Mouse (Mus musculus): ENCODE data around the gene Slc35c1. TPM values are rescaled to one million over a fixed set of nuclear protein-coding genes. Genes with fewer than 3 reads are reported as not detected.

Slc35c1 gene
- polyA plus RNA-seq, 1 experiment from 2014 or later = 21.6 TPM

- H3K4me2 ChIP-seq (replicated peaks; ENCODE audit: low read depth, low read length) = no peak overlapping the region
Observed at GRCm38 (mm10) chr2:92491950-92492501, 31.7 kb upstream of the Slc35c1 start.

DNA sequence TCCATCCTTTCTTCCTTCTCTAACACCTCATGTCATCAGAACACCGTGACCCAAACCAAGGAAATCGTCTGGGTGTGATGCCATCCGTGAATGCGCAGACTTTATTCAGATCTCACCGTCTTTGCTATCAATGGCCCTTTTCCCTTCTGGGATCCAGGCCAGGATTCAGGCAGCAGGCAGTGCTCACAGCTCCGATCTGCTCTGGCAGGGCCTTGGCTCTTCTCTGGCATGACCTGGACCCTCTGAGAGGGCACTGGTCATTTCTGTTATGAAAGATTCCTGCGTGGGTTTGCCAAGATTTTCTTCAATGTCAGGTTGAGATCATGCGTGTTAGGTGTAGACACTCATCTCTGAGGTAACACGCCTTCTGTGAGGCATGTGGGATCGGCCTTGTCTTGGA lies 30.2 kb upstream of the Slc35c1 start:
- Histone ChIP-seq H3K27ac (ENCODE audit: low read length) (no peak overlapping the region), H3K4me3 (ENCODE audit: low read length) (no peak overlapping the region), H3K36me3 (ENCODE audit: insufficient read depth, low read length) (no peaks in the 10 kb centered on the region), H3K9ac (replicated peaks; ENCODE audit: low read length) (no peak overlapping the region), H3K9me3 (ENCODE audit: low read length) (no peaks in the 10 kb centered on the region), H3K4me2 (replicated peaks; ENCODE audit: low read depth, low read length) (no peak overlapping the region), H3K27me3 (ENCODE audit: insufficient read depth, low read length) (peaks cover under 1% of the 10 kb centered on the region; the same call in 1 of the 2 replicates), H3K4me1 (ENCODE audit: insufficient read depth, low read length) (peaks cover 25% of the 10 kb centered on the region)
- WGBS = 92% methylated on average over 10 of the region's 10 CpGs
- ATAC-seq (ENCODE audit: low FRiP score, low TSS enrichment) = no peak

More at GRCm38 (mm10) chr2:92491950-92492501, 31.7 kb upstream of the Slc35c1 start:
- H3K9me3 ChIP-seq (ENCODE audit: low read length) = no peaks in the 10 kb centered on the region
- 42% methylated on average over 12 of the region's 12 CpGs for WGBS
- H3K4me3 ChIP-seq (ENCODE audit: low read length) = no peak overlapping the region
- H3K27me3 ChIP-seq (ENCODE audit: insufficient read depth, low read length) = no peaks in the 10 kb centered on the region
- H3K9ac ChIP-seq (replicated peaks; ENCODE audit: low read length) = no peak overlapping the region
- H3K36me3 ChIP-seq (ENCODE audit: insufficient read depth, low read length) = no peaks in the 10 kb centered on the region
- 0 out of 2 replicates have a peak overlapping the region, but pooled peaks have one; percentile 45 for H3K27ac ChIP-seq (ENCODE audit: low read length)
- H3K4me1 ChIP-seq (ENCODE audit: insufficient read depth, low read length) = peaks cover 25% of the 10 kb centered on the region
- ATAC-seq (ENCODE audit: low FRiP score, low TSS enrichment) = peak; percentile 59

- no peak for ATAC-seq (ENCODE audit: low FRiP score, low TSS enrichment)
- Histone ChIP-seq H3K4me3 (ENCODE audit: low read length) (no peak overlapping the region), H3K27ac (ENCODE audit: low read length) (no peak overlapping the region), H3K4me2 (replicated peaks; ENCODE audit: low read depth, low read length) (no peak overlapping the region), H3K9ac (replicated peaks; ENCODE audit: low read length) (no peak overlapping the region), H3K27me3 (ENCODE audit: insufficient read depth, low read length) (peaks cover 21% of the 10 kb centered on the region), H3K9me3 (ENCODE audit: low read length) (no peaks in the 10 kb centered on the region), H3K4me1 (ENCODE audit: insufficient read depth, low read length) (peaks cover 16% of the 10 kb centered on the region; the same call in 1 of the 2 replicates), H3K36me3 (ENCODE audit: insufficient read depth, low read length) (no peaks in the 10 kb centered on the region)
- 85% methylated on average over 8 of the region's 8 CpGs for WGBS
Observed at GRCm38 (mm10) chr2:92487791-92488190, 27.5 kb upstream of the Slc35c1 start.

DNA sequence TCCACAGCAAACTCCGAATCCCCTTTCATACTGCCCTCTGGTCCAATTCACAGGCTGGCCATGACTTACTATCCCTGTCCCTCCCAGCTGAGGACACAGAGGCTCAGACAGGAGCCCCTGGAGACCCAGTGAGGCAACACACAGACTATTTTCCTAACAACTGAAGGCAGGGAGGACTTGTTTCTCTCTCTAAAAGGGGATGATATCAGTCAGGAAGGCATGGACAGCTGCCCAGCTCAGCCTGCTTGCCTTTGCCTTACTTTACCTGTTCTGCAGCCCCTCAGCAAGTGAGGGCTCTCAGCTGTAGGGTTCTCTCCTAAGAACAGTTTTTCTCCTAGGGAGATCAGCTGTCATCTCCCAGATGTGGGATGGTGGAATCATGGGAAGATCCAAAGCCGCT lies 26.6 kb upstream of the Slc35c1 start:
- Histone ChIP-seq H3K27ac (ENCODE audit: low read length) (no peak overlapping the region), H3K4me1 (ENCODE audit: insufficient read depth, low read length) (peaks cover 15% of the 10 kb centered on the region; the same call in 1 of the 2 replicates), H3K4me3 (ENCODE audit: low read length) (no peak overlapping the region), H3K9ac (replicated peaks; ENCODE audit: low read length) (no peak overlapping the region), H3K4me2 (replicated peaks; ENCODE audit: low read depth, low read length) (no peak overlapping the region), H3K27me3 (ENCODE audit: insufficient read depth, low read length) (peaks cover 21% of the 10 kb centered on the region), H3K9me3 (ENCODE audit: low read length) (no peaks in the 10 kb centered on the region), H3K36me3 (ENCODE audit: insufficient read depth, low read length) (no peaks in the 10 kb centered on the region)
- ATAC-seq (ENCODE audit: low FRiP score, low TSS enrichment) = no peak
- WGBS = 65% methylated on average over 2 of the region's 2 CpGs

- Histone ChIP-seq H3K36me3 (ENCODE audit: insufficient read depth, low read length) (no peaks in the 10 kb centered on the region), H3K4me1 (ENCODE audit: insufficient read depth, low read length) (peaks cover 10% of the 10 kb centered on the region; the same call in 1 of the 2 replicates), H3K9me3 (ENCODE audit: low read length) (no peaks in the 10 kb centered on the region), H3K27ac (ENCODE audit: low read length) (no peak overlapping the region), H3K4me3 (ENCODE audit: low read length) (no peak overlapping the region), H3K27me3 (ENCODE audit: insufficient read depth, low read length) (peaks cover 21% of the 10 kb centered on the region), H3K4me2 (replicated peaks; ENCODE audit: low read depth, low read length) (peak overlapping the region; percentile 47; the same call in 1 of the 2 replicates), H3K9ac (replicated peaks; ENCODE audit: low read length) (no peak overlapping the region)
- ATAC-seq (ENCODE audit: low FRiP score, low TSS enrichment) = peak; percentile 50; the same call in 1 of the 2 replicates
- 2% methylated on average over 11 of the region's 11 CpGs for WGBS
Observed at GRCm38 (mm10) chr2:92486403-92486802, 26.1 kb upstream of the Slc35c1 start.

DNA sequence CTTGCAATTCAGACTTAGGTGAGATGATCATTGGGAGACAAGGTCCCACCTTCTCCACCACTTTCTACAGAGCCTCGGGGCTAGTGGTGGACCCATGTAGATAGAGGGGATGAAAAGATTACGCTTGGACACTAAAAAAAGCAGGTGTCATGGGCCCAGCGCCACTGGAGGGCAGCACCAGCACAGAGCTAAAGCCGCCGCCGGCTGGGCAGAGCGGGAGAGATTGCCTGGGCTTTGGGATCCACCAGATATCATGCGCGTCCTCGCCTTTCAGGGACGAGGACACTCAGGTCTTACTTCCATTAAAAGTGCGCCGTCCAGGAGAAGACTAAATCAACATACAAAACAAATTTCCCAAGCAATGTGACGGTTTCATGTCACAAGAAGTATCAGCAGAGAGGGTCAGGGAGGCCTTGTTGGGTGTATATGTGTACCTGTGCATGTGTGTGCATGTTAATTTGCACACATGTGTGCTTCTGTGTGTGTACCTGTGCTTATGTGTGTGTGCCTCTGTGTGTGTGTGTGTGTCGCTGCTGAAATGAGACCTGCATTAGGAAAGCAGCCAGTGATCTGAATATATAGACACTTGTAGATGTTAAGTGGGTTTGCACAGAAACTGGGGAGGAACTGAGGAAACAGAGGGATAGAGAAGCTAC lies 25.4 kb upstream of the Slc35c1 start:
- H3K36me3 ChIP-seq (ENCODE audit: insufficient read depth, low read length) = no peaks in the 10 kb centered on the region
- peaks cover 21% of the 10 kb centered on the region for H3K27me3 ChIP-seq (ENCODE audit: insufficient read depth, low read length)
- H3K4me3 ChIP-seq (ENCODE audit: low read length) = no peak overlapping the region
- WGBS = 8% methylated on average over 15 of the region's 15 CpGs
- no peak overlapping the region for H3K9ac ChIP-seq (replicated peaks; ENCODE audit: low read length)
- H3K4me2 ChIP-seq (replicated peaks; ENCODE audit: low read depth, low read length) = 0 out of 2 replicates have a peak overlapping the region, but pooled peaks have one; percentile 47
- no peak overlapping the region for H3K27ac ChIP-seq (ENCODE audit: low read length)
- H3K9me3 ChIP-seq (ENCODE audit: low read length) = no peaks in the 10 kb centered on the region
- peaks cover 5% of the 10 kb centered on the region; the same call in 1 of the 2 replicates for H3K4me1 ChIP-seq (ENCODE audit: insufficient read depth, low read length)
- ATAC-seq (ENCODE audit: low FRiP score, low TSS enrichment) = peak; percentile 68

- no peak overlapping the region for H3K27ac ChIP-seq (ENCODE audit: low read length)
- peaks cover 5% of the 10 kb centered on the region; the same call in 1 of the 2 replicates for H3K4me1 ChIP-seq (ENCODE audit: insufficient read depth, low read length)
- WGBS = 34% methylated on average over 23 of the region's 23 CpGs
- peak overlapping the region; percentile 29 for H3K4me3 ChIP-seq (ENCODE audit: low read length)
- H3K4me2 ChIP-seq (replicated peaks; ENCODE audit: low read depth, low read length) = peak overlapping the region; percentile 48
- H3K27me3 ChIP-seq (ENCODE audit: insufficient read depth, low read length) = peaks cover 21% of the 10 kb centered on the region
- H3K9me3 ChIP-seq (ENCODE audit: low read length) = no peaks in the 10 kb centered on the region
- no peak for ATAC-seq (ENCODE audit: low FRiP score, low TSS enrichment)
- no peaks in the 10 kb centered on the region for H3K36me3 ChIP-seq (ENCODE audit: insufficient read depth, low read length)
- H3K9ac ChIP-seq (replicated peaks; ENCODE audit: low read length) = no peak overlapping the region
Observed at GRCm38 (mm10) chr2:92484256-92485025, 24.1 kb upstream of the Slc35c1 start.

DNA sequence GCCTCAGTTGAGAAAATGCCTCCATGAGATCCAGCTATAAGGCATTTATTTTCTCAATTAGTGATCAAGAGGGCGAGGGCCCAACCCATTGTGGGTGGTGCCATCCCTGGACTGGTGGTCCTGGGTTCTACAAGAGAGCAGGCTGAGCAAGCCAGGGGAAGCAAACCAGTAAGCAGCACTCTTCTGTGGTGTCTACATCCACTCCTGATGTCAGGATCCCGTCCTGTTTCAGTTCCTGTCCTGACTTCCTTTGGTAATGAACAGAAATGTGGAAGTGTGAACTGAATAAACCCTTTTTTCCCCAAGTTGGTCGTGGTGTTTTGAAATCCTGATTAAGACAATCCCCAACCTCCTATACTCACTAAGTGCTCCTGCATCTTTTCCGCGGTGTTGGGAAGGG lies 23.2 kb upstream of the Slc35c1 start:
- H3K36me3 ChIP-seq (ENCODE audit: insufficient read depth, low read length) = no peaks in the 10 kb centered on the region
- ATAC-seq (ENCODE audit: low FRiP score, low TSS enrichment) = no peak
- WGBS = 48% methylated on average over 5 of the region's 5 CpGs

DNA sequence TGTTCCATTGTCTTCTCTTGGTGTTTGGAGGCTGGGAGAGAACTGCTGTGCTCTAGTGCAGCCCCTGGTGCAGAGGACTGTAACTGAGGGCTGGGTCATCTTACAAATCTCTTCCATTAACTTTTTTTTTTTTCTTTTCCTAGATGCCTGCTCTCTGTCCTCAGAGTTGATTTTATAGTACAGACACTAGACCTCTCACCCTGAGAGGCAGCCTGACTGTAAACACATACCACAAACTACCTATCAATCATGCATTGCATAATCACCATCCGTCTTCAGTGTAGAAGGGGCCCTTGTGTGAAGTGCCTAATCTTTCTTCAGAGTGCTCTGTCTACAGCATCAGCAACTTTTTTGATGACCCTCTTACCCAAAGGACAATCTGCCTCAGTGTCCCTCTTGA lies 22.2 kb upstream of the Slc35c1 start:
- no peak overlapping the region for H3K4me3 ChIP-seq (ENCODE audit: low read length)
- peaks cover 21% of the 10 kb centered on the region for H3K27me3 ChIP-seq (ENCODE audit: insufficient read depth, low read length)
- no peak overlapping the region for H3K4me2 ChIP-seq (replicated peaks; ENCODE audit: low read depth, low read length)
- H3K4me1 ChIP-seq (ENCODE audit: insufficient read depth, low read length) = peaks cover 13% of the 10 kb centered on the region
- no peak overlapping the region for H3K27ac ChIP-seq (ENCODE audit: low read length)
- H3K9me3 ChIP-seq (ENCODE audit: low read length) = no peaks in the 10 kb centered on the region
- no peak for ATAC-seq (ENCODE audit: low FRiP score, low TSS enrichment)
- no peak overlapping the region for H3K9ac ChIP-seq (replicated peaks; ENCODE audit: low read length)
- no peaks in the 10 kb centered on the region for H3K36me3 ChIP-seq (ENCODE audit: insufficient read depth, low read length)
- 21% methylated on average over 1 of the region's 1 CpGs for WGBS

More for the DNA sequence above, 23.2 kb upstream of the Slc35c1 start:
- H3K27me3 ChIP-seq (ENCODE audit: insufficient read depth, low read length) = peaks cover 21% of the 10 kb centered on the region
- no peak overlapping the region for H3K4me2 ChIP-seq (replicated peaks; ENCODE audit: low read depth, low read length)
- no peaks in the 10 kb centered on the region for H3K9me3 ChIP-seq (ENCODE audit: low read length)
- no peak overlapping the region for H3K27ac ChIP-seq (ENCODE audit: low read length)
- no peak overlapping the region for H3K4me3 ChIP-seq (ENCODE audit: low read length)
- H3K9ac ChIP-seq (replicated peaks; ENCODE audit: low read length) = no peak overlapping the region
- H3K4me1 ChIP-seq (ENCODE audit: insufficient read depth, low read length) = peaks cover 5% of the 10 kb centered on the region; the same call in 1 of the 2 replicates
